Mouse (Mus musculus) ES-E14 (cell line): Measurements from ENCODE around the gene Plin4. TPM values are rescaled to one million over a fixed set of nuclear protein-coding genes. Genes with fewer than 3 reads are reported as not detected.

Source experiments
- DNase-seq: peaks from one replicate; pipeline ENCODE4 v3.0.0-alpha.2; 2013; ENCODE audit warnings: low read depth, low spot score
- H3K27ac ChIP-seq: 2 replicates; pipeline ENCODE4 v1.5.1; 2012; ENCODE audit warnings: low read depth, mild to moderate bottlenecking, low read length, moderate library complexity, mixed read lengths; ENCODE audit not compliant: poor library complexity, insufficient read depth, severe bottlenecking
- H3K36me3 ChIP-seq: 2 replicates; pipeline ENCODE4 v1.6.1; 2012; ENCODE audit warnings: mild to moderate bottlenecking, low read length, moderate library complexity, mixed read lengths; ENCODE audit not compliant: control insufficient read depth, poor library complexity, insufficient read depth, severe bottlenecking
- H3K4me1 ChIP-seq, 2 experiments: fragments of 150-350 bp in 1 of 2; sonication (generic) in 1 of 2; 2 replicates each; pipeline ENCODE4 v1.6.1; 2012; ENCODE audit warnings: low read length in 2 of 2, mild to moderate bottlenecking in 1 of 2, mixed read lengths in 1 of 2; ENCODE audit not compliant: control insufficient read depth in 2 of 2, insufficient read depth in 2 of 2, poor library complexity in 1 of 2
- H3K4me3 ChIP-seq, 2 experiments: fragments of 150-350 bp in 1 of 2; sonication (generic) in 1 of 2; 2 replicates each; pipeline ENCODE4 v1.5.1; 2012; ENCODE audit warnings: low read length in 2 of 2, low read depth in 1 of 2, mild to moderate bottlenecking in 1 of 2, mixed read lengths in 1 of 2; ENCODE audit not compliant: insufficient read depth in 1 of 2, poor library complexity in 1 of 2, severe bottlenecking in 1 of 2
- H3K9ac ChIP-seq: 2 replicates; pipeline ENCODE4 v1.6.1; 2012; ENCODE audit warnings: low read depth, mild to moderate bottlenecking, low read length, mixed read lengths; ENCODE audit not compliant: poor library complexity, insufficient read depth, severe bottlenecking
- H3K9me3 ChIP-seq: fragments of 150-350 bp; sonication (generic); 2 replicates; pipeline ENCODE4 v1.6.1; 2012; ENCODE audit warnings: low read depth, mild to moderate bottlenecking, low read length; ENCODE audit not compliant: control insufficient read depth, insufficient read depth
- CHD2 ChIP-seq: IDR thresholded peaks from 2 replicates; pipeline ENCODE4 v1.6.1; 2014; ENCODE audit warnings: mild to moderate bottlenecking, low read depth, low read length, inconsistent platforms
- HCFC1 ChIP-seq: IDR thresholded peaks from 2 replicates; pipeline ENCODE4 v1.6.1; 2012; ENCODE audit warnings: low read length, inconsistent platforms, borderline replicate concordance; ENCODE audit not compliant: insufficient read depth
- MAFK ChIP-seq: IDR thresholded peaks from 2 replicates; pipeline ENCODE4 v1.6.1; 2014; ENCODE audit warnings: mild to moderate bottlenecking, low read depth, low read length, inconsistent platforms; ENCODE audit not compliant: insufficient read depth
- ZC3H11A ChIP-seq: IDR thresholded peaks from 2 replicates; pipeline ENCODE4 v1.6.1; 2012; ENCODE audit warnings: low read depth, mild to moderate bottlenecking, inconsistent platforms, low read length, borderline replicate concordance
- ZNF384 ChIP-seq: IDR thresholded peaks from 2 replicates; pipeline ENCODE4 v1.6.1; 2012; ENCODE audit warnings: low read depth, low read length, inconsistent platforms
- in situ Hi-C, 2 experiments: fragments of 600-800 bp; cut with MboI; formaldehyde crosslinking; loops; one replicate each; pipeline ENCODE4 v1.15.1; 2025; ENCODE audit warnings: low sequenced_read_pairs in 2 of 2, inconsistent platforms in 1 of 2; ENCODE audit not compliant: unreplicated experiment in 2 of 2
- total RNA-seq: library from RNA; depleted of rRNA; stranded (reverse); fragments of 300-350 nt; gene quantifications from 2 replicates; pipeline ENCODE4 v1.2.3, GENCODE M21; 2012

Gene Plin4
- total RNA-seq, 1 experiment = 0.31 TPM

DNA sequence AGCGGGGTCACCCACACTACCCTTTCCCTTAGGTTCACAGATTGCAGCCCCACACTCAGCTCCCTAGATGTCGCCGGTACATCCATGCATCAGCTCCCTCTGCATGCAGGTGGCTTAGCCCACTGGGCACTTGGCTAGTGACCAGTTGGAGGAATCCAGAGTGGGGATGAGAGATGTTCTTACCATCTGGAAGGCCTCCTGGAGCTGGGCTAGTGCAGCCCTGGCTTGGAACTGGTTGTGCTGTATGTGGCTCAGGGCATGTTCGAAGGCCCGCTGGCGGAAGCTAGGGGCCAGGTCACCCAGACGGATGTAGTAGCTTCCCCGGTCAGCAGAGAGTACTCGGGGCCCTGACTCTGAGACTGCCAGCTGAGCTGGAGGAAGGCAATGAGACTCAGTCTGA is 6.7 kb downstream of the Plin4 start:
- no peak overlapping the region for H3K4me3 ChIP-seq
- in situ Hi-C loops = no loop called here
- H3K4me1 ChIP-seq = no peaks in the 10 kb centered on the region
- no peak overlapping the region for H3K27ac ChIP-seq
- no peak for DNase-seq
- no peak overlapping the region for H3K9ac ChIP-seq
- peaks cover 54% of the 10 kb centered on the region for H3K36me3 ChIP-seq
- no peaks in the 10 kb centered on the region for H3K9me3 ChIP-seq
- no peak for TF ChIP-seq ZC3H11A
- TF ChIP-seq ZNF384 = no peak
- no peak for TF ChIP-seq HCFC1
- no peak for TF ChIP-seq MAFK
- no peak for TF ChIP-seq CHD2

- no peak for DNase-seq
- H3K9me3 ChIP-seq = no peaks in the 10 kb centered on the region
- no peaks in the 10 kb centered on the region for H3K4me1 ChIP-seq
- no peak overlapping the region for H3K4me3 ChIP-seq
- no peak overlapping the region for H3K27ac ChIP-seq
- in situ Hi-C loops = no loop called here
- TF ChIP-seq CHD2 (no peak), HCFC1 (no peak), ZNF384 (no peak), ZC3H11A (no peak), MAFK (no peak)
- peaks cover 62% of the 10 kb centered on the region for H3K36me3 ChIP-seq
- no peak overlapping the region for H3K9ac ChIP-seq
These were observed 7.4 kb downstream of the Plin4 start for GRCm38 (mm10) chr17:56102158-56102557.

DNA sequence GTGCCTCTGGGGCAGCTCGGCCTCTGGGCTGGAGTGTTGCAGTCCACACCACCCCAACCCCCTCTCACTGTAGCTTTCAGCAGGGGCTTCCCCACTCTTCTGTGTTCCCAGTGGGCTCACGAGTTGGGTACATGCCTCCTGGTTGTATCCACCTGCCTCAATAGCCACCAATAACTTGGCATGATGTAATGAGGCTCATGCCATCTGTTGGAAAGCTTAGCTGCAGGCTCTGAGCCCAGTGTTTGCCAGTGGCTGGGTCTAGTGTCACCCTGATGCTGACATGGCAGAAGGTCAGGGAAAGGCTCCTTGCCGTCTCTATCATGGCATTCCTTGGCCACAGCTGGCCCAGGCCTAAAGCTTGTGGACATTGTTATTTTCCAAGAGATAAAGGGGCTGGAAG is 8.8 kb downstream of the Plin4 start:
- peaks cover 75% of the 10 kb centered on the region for H3K36me3 ChIP-seq
- in situ Hi-C loops = no loop called here

DNA sequence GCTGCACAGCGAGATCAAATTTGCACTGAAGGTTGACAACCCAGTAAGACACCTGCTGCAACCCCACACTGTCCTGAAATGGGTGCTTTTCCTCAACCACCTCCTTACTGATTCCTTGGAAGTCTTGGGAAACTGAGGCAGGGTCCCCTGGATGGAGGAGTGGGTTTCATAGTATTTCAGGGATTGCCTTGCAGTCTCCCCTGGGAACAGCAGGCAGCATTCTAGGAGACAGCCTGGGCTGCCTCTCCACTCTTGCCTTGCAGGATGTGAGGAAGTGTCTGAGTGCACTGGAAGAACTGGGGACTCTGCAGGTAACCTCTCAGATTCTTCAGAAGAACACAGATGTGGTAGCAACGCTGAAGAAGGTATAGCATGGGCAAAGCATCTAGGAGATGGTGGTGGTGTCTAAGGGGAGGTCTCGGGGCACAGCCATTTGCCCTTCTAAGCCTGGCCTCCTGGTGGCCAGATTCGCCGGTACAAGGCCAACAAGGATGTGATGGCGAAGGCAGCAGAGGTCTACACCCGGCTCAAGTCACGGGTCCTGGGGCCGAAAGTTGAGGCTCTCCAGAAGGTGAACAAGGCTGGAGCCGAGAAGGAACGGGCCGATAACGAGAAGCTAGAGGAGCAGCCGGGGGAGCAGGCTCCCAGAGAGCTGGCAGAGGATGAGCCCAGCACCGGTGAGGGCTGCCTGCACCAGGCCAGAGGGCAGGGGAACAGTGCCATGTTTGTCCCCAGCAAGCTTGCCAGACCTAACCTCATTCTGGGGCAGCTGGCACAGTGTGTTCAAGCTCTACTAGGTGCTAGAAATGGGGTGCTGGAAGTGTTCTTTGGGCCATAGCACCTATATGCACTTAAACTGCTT is 10.7 kb downstream of the Plin4 start:
- in situ Hi-C loops = no loop called here
- Histone ChIP-seq H3K27ac (no peak overlapping the region), H3K9me3 (no peaks in the 10 kb centered on the region), H3K36me3 (peaks cover 80% of the 10 kb centered on the region), H3K4me3 (no peak overlapping the region), H3K9ac (no peak overlapping the region), H3K4me1 (no peaks in the 10 kb centered on the region)
- no peak for DNase-seq
- TF ChIP-seq CHD2 (no peak), HCFC1 (no peak), ZC3H11A (no peak), ZNF384 (no peak), MAFK (no peak)

More for the DNA sequence above, 8.8 kb downstream of the Plin4 start:
- H3K9me3 ChIP-seq = no peaks in the 10 kb centered on the region
- TF ChIP-seq MAFK (no peak), CHD2 (no peak), ZNF384 (no peak), ZC3H11A (no peak), HCFC1 (no peak)
- H3K4me3 ChIP-seq = no peak overlapping the region
- no peak overlapping the region for H3K9ac ChIP-seq
- no peak overlapping the region for H3K27ac ChIP-seq
- DNase-seq = no peak
- no peaks in the 10 kb centered on the region for H3K4me1 ChIP-seq
